Mouse (Mus musculus) gastrocnemius, postnatal 36 days (tissue): Measurements from ENCODE around the gene Raly. TPM values are rescaled to one million over a fixed set of nuclear protein-coding genes. Genes with fewer than 3 reads are reported as not detected.
"Not testable (repeated sequence)": the region's sequence is repeated elsewhere in the genome, so short reads cannot be mapped to it uniquely, and the experiment has no call there.

Source experiments
- DNase-seq, 2 experiments: peaks; one replicate each; pipeline ENCODE4 v3.0.0; 2022
- intact Hi-C: fragments of 180-260 bp; cut with DNase I; formaldehyde crosslinking; loops from one replicate; pipeline ENCODE4 v1.15.1; 2025
- total RNA-seq, 2 experiments: library from RNA; stranded (reverse); gene quantifications; 2 replicates each; pipeline ENCODE4 v1.2.3; 2021

The Raly gene
- total RNA-seq, 2 experiments from 2014 or later = 59.0 to 63.0 TPM

GRCm38 (mm10) chr2:154827521-154827920 lies 36.6 kb downstream of the Raly start:
- intact Hi-C loops = no loop called here
- no peak for DNase-seq

GRCm38 (mm10) chr2:154832471-154832870 lies 41.6 kb downstream of the Raly start:
- no peak for DNase-seq
- intact Hi-C loops = no loop called here

GRCm38 (mm10) chr2:154834149-154834865 lies 43.4 kb downstream of the Raly start:
- no peak for DNase-seq
- intact Hi-C loops = no loop called here

GRCm38 (mm10) chr2:154836537-154836936 lies 45.6 kb downstream of the Raly start:
- DNase-seq = no peak
- intact Hi-C loops = no loop called here

GRCm38 (mm10) chr2:154848086-154848485 lies 57.2 kb downstream of the Raly start:
- intact Hi-C loops = no loop called here
- DNase-seq = no peak

GRCm38 (mm10) chr2:154855383-154855782 lies 64.5 kb downstream of the Raly start:
- DNase-seq = peak in 1 of 2 experiments; percentile 42
- intact Hi-C loops = loop anchor here (2.0 to 5.0 kb wide), 3 partner anchors 63 to 153 kb away; partner anchors contain the start of genes Raly and a

- intact Hi-C loops = no loop called here
- no peak for DNase-seq
These were observed 72.8 kb downstream of the Raly start for GRCm38 (mm10) chr2:154863672-154864071.

GRCm38 (mm10) chr2:154865696-154866095 lies 74.8 kb downstream of the Raly start:
- DNase-seq = no peak
- intact Hi-C loops = no loop called here

GRCm38 (mm10) chr2:154868106-154868505 lies 77.2 kb downstream of the Raly start:
- DNase-seq = no peak
- intact Hi-C loops = no loop called here

- no peak for DNase-seq
- intact Hi-C loops = no loop called here
These were observed 79.2 kb downstream of the Raly start for GRCm38 (mm10) chr2:154869954-154870641.

- DNase-seq = no peak
- intact Hi-C loops = no loop called here
These were observed 85.7 kb downstream of the Raly start for GRCm38 (mm10) chr2:154876621-154877020.

GRCm38 (mm10) chr2:154891585-154891984 lies 100.7 kb downstream of the Raly start:
- DNase-seq = no peak
- intact Hi-C loops = no loop called here

GRCm38 (mm10) chr2:154892201-154893044 lies 101.5 kb downstream of the Raly start, which contains the start of gene Eif2s2:
Gene Eif2s2, minus strand, starts transcription at chr2:154892935.
- intact Hi-C loops = no loop called here

GRCm38 (mm10) chr2:154893045-154893385 lies 102.1 kb downstream of the Raly start:
- DNase-seq = no peak
- intact Hi-C loops = no loop called here

More at GRCm38 (mm10) chr2:154892201-154893044, 101.5 kb downstream of the Raly start, which contains the start of gene Eif2s2:
- peak; percentile 94 for DNase-seq

GRCm38 (mm10) chr2:154893548-154893947 lies 102.7 kb downstream of the Raly start:
- intact Hi-C loops = no loop called here

GRCm38 (mm10) chr2:154899004-154899403 lies 108.1 kb downstream of the Raly start:
- intact Hi-C loops, DNase-seq: not testable (repeated sequence)

More at GRCm38 (mm10) chr2:154893548-154893947, 102.7 kb downstream of the Raly start:
- DNase-seq = no peak

GRCm38 (mm10) chr2:154899412-154899811 lies 108.5 kb downstream of the Raly start:
- DNase-seq, intact Hi-C loops: not testable (repeated sequence)

- intact Hi-C loops = no loop called here
- no peak for DNase-seq
These were observed 111.2 kb downstream of the Raly start for GRCm38 (mm10) chr2:154902111-154902510.

- intact Hi-C loops = no loop called here
- no peak for DNase-seq
These were observed 114.9 kb downstream of the Raly start for GRCm38 (mm10) chr2:154905796-154906195.

GRCm38 (mm10) chr2:154908223-154908622 lies 117.3 kb downstream of the Raly start:
- DNase-seq, intact Hi-C loops: not testable (repeated sequence)

GRCm38 (mm10) chr2:154909789-154910188 lies 118.9 kb downstream of the Raly start:
- no peak for DNase-seq
- intact Hi-C loops = no loop called here
